Mouse (Mus musculus) embryonic facial prominence, embryonic 14.5 days (tissue): ENCODE measurements at regions not wholly inside any gene's neighbourhood (a gene's known extent, or its start where the extent isn't known, plus 50 kb on each side); places are given as distances from the start of the nearest gene placed in this dataset.
A peak's percentile ranks its signal among the peaks of the same experiment; 100 is the strongest.

ENCODE experiments used
- ATAC-seq: fragments of 200-750 bp; cut with Nextera tagmentation; 2 replicates; pipeline ENCODE4 v1.8.0; 2017; ENCODE audit warnings: low read depth, moderate number of reproducible peaks, moderate TSS enrichment
- DNase-seq: peaks from one replicate; pipeline ENCODE4 v3.0.0-alpha.2; 2015; ENCODE audit warnings: low spot score
- H3K27ac ChIP-seq: fragments of 300-500 bp; sonication (generic); replicated peaks from 2 replicates; pipeline ENCODE4 v1.5.1; 2014; ENCODE audit warnings: low read depth, mild to moderate bottlenecking, low read length, moderate library complexity
- H3K27me3 ChIP-seq: fragments of 300-500 bp; sonication (generic); replicated peaks from 2 replicates; pipeline ENCODE4 v1.6.1; 2014; ENCODE audit warnings: low read length; ENCODE audit not compliant: control insufficient read depth, insufficient read depth
- H3K36me3 ChIP-seq: fragments of 300-500 bp; sonication (generic); 2 replicates; pipeline ENCODE4 v1.6.1; 2014; ENCODE audit warnings: low read length, mixed read lengths; ENCODE audit not compliant: control insufficient read depth, insufficient read depth
- H3K4me1 ChIP-seq: fragments of 300-500 bp; sonication (generic); 2 replicates; pipeline ENCODE4 v1.6.1; 2014; ENCODE audit warnings: antibody characterized with exemption, low read length; ENCODE audit not compliant: control insufficient read depth, insufficient read depth
- H3K4me2 ChIP-seq: fragments of 300-500 bp; sonication (generic); 2 replicates; pipeline ENCODE4 v1.6.1; 2014; ENCODE audit warnings: low read depth, mild to moderate bottlenecking, low read length, moderate library complexity, mixed read lengths
- H3K4me3 ChIP-seq: fragments of 300-500 bp; sonication (generic); 2 replicates; pipeline ENCODE4 v1.5.1; 2014; ENCODE audit warnings: low read depth, mild to moderate bottlenecking, low read length
- H3K9ac ChIP-seq: fragments of 300-500 bp; sonication (generic); 2 replicates; pipeline ENCODE4 v1.6.1; 2014; ENCODE audit warnings: low read depth, mild to moderate bottlenecking, low read length, moderate library complexity, mixed read lengths
- H3K9me3 ChIP-seq: fragments of 300-500 bp; sonication (generic); 2 replicates; pipeline ENCODE4 v1.6.1; 2016; ENCODE audit warnings: low read length; ENCODE audit not compliant: control insufficient read depth
- WGBS: fragments of 180-500 bp; shearing (Covaris S2); extraction: QIAGEN DNeasy Blood & Tissue Kit; methylation state at CpG from one replicate; pipeline ENCODE4 v1.1.7; 2014; 5-methylcytosine and 5-hydroxymethylcytosine counted together

DNA sequence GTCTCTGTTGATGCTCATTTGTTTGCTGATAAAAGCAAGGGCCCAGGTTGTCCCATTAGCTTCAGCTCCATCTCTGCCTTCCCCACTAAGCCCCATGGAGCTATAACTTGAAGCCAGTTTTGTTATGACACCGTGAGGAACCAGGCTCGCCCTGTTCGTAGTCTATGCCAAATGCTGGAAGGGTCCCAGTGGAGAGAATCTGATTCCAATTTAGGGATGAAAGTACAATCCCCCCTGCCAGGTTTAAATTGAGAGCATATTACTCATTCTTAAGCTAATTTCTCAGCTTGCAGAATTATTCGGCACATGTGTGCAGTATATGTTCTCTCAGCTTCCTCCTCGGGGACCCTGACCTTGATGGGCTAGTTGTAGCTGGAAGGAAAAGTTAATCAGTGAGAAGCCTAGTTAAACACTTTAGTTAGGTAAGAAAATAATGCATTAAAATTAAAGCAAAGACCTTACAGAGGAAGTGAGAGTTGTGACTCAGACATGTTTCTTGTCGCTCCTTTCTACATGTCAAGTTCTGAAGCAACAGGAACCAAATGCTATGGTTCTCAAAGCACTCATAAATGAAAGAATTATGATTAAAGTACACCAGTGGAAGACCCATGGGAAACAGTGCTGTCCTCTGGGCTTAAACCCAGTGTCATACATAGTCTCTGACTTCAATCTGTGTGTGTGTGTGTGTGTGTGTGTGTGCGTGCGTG lies 295.2 kb downstream of the Rnd3 start:
- Histone ChIP-seq H3K9me3 (no peaks in the 10 kb centered on the region), H3K9ac (no peak overlapping the region), H3K27me3 (no peaks in the 10 kb centered on the region), H3K36me3 (no peaks in the 10 kb centered on the region), H3K27ac (peak overlapping the region; percentile 36; the same call in 1 of the 2 replicates), H3K4me2 (no peak overlapping the region), H3K4me3 (no peak overlapping the region), H3K4me1 (peaks cover 7% of the 10 kb centered on the region)
- ATAC-seq, result peak; percentile 76
- peak; percentile 92 for DNase-seq
- WGBS, result 44% methylated on average over 8 of the region's 8 CpGs

DNA sequence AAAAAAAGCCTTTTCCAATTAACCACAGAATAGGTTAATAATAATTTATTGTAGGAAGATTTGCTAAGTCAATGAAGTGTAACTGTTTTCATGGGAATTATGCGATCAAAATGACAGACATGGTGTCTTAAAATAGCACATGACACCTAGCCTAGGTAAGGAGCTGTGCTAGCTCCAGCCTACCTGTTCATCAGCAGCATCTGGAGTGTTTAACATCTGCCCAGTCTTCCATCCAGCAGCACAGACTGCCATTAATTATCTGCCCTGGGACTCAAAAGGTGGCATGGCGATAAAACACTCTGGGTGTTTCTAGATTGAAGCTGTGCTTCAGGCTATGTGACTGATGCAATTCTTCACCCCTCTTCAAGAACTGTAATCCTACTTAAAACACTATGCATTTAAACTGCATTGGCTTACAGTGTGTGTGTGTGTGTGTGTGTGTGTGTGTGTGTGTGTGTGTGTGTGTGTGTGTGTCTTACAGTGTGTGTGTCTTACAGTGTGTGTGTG lies 296.4 kb downstream of the Rnd3 start:
- 85% methylated on average over 2 of the region's 2 CpGs for WGBS
- H3K27me3 ChIP-seq, result no peaks in the 10 kb centered on the region
- ATAC-seq (no peak), DNase-seq (no peak)
- H3K4me1 ChIP-seq, result peaks cover 7% of the 10 kb centered on the region
- H3K4me3 ChIP-seq, result no peak overlapping the region
- no peaks in the 10 kb centered on the region for H3K9me3 ChIP-seq
- no peaks in the 10 kb centered on the region for H3K36me3 ChIP-seq
- H3K4me2 ChIP-seq, result no peak overlapping the region
- peak overlapping the region; percentile 29; the same call in 1 of the 2 replicates for H3K27ac ChIP-seq
- H3K9ac ChIP-seq, result no peak overlapping the region

DNA sequence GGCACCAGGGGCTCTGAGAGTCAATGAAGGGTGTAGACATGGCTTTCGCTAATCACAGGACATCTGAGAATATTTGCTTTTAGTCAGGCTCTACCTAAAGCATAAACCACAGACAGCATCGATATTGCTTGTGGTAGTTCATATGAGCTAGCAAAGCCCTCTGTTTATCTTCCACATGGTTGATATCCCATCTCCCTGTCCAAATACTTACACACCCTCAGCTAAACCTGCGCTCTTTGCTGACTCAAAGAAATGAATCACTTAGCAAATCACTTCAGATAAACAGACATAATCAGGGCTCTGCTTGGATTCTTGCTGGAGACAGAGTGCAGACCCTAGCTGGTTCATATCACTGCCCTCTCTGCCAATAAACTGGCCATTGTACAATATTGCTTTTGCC lies 298.8 kb downstream of the Rnd3 start:
- Histone ChIP-seq H3K4me3 (no peak overlapping the region), H3K27me3 (no peaks in the 10 kb centered on the region), H3K36me3 (no peaks in the 10 kb centered on the region), H3K4me2 (no peak overlapping the region), H3K9me3 (no peaks in the 10 kb centered on the region), H3K27ac (no peak overlapping the region), H3K4me1 (peaks cover 7% of the 10 kb centered on the region), H3K9ac (no peak overlapping the region)
- DNase-seq (peak; percentile 44), ATAC-seq (0 out of 2 replicates have a peak, but pooled peaks have one; percentile 12)
- WGBS, result 78% methylated on average over 3 of the region's 3 CpGs

DNA sequence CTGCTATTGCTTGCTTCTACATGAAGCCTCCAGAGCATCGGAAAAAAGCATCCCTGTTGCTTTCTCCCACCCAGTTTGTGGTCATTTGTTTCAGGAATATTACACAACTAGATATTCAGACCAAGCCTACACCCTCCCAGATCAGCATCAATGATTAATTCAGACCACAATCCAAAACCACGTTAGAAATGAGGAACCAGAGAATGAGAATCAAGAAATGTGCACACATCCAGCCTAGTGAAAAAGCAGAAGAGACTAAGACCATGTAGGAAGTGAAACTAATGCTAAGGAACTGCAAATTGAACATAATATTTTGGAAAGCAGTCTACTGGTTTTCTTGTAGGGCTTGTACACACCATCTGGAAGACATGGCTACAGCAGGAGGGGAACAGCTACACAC lies 307.0 kb downstream of the Rnd3 start:
- no peak overlapping the region for H3K4me2 ChIP-seq
- H3K27ac ChIP-seq, result no peak overlapping the region
- WGBS, result 89% methylated on average over 2 of the region's 2 CpGs
- DNase-seq (no peak), ATAC-seq (no peak)
- no peaks in the 10 kb centered on the region for H3K4me1 ChIP-seq
- H3K9ac ChIP-seq, result no peak overlapping the region
- H3K27me3 ChIP-seq, result no peaks in the 10 kb centered on the region
- no peaks in the 10 kb centered on the region for H3K9me3 ChIP-seq
- no peaks in the 10 kb centered on the region for H3K36me3 ChIP-seq
- no peak overlapping the region for H3K4me3 ChIP-seq

DNA sequence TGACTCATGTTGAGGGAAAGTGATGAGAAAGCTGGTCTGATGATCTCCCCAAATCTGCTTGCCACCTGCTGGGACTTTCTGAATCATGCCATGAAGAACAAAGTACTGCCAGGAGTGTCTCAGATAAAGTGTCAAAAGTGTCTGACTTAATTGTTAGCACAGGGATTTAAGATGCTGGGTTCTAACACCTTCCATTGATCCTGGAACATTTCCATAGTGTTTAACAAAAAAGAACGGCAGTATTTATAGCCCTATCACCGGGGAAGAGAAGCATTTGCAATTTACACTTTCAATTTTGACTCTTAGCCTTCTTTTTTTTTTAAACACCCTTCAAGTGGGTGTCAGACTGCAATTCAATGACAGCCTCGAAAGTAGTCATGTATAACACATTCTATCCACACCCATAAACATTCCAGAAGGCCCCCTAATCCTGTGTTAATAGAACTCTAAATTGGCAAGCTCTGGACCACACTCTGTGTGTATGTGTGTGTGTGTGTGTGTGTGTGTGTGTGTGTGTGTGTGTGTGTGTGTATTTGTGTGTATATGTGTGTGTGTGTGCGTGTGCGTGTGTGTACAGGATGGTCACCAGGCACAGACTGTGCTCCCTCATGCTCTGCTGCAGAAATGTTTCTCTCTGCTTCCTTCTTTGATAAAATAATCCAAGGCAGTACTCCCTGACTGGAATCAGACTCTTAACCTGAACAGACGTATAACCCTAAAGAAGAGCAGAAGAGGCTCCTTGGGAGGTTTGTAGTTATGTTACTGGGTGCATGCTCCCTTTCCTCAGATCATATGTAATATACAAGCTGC lies 313.2 kb downstream of the Rnd3 start:
- Histone ChIP-seq H3K27me3 (no peaks in the 10 kb centered on the region), H3K4me1 (no peaks in the 10 kb centered on the region), H3K36me3 (no peaks in the 10 kb centered on the region), H3K9ac (no peak overlapping the region), H3K27ac (no peak overlapping the region), H3K9me3 (no peaks in the 10 kb centered on the region), H3K4me2 (no peak overlapping the region), H3K4me3 (no peak overlapping the region)
- 62% methylated on average over 6 of the region's 6 CpGs for WGBS
- DNase-seq (no peak), ATAC-seq (no peak)

DNA sequence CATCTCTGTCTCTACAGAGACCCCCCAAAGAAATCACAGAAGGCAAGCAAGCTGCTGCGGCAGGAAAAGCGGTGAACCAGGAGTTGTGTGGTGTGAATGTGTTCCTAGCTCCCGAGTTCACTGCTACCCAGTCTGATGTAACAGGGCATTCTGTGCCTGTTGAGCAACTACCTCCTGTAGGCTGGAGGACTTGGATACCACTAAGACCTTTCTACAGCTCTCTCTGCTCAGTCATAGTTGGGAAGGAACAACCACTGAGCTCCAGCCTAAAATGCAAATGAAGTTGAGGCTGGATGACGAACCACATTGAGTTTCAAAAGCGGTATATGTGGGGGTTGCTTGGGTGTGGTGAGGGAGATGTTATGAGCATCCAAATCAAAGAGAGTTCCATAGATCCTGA lies 315.1 kb downstream of the Rnd3 start:
- no peaks in the 10 kb centered on the region for H3K27me3 ChIP-seq
- no peak for DNase-seq
- no peak for ATAC-seq

DNA sequence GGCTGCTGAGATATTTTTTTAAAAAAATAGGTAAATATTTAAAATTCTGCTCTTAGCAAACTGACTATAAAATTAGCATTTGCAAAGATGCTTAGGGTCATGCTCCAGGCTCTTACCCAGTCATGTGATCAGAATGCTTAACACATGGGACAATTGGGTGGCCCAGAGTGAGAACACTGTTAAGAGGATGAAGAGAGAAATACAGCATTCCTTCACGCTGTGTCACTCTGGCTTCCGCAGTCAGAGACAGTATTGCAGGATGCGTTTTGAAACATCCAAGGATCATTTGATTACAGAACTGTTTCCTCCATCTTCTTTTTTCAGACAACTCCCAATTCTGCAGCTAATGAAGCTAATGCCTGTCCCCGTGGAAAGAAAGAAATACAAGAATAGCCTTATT lies 316.4 kb downstream of the Rnd3 start:
- H3K4me1 ChIP-seq, result no peaks in the 10 kb centered on the region
- H3K27ac ChIP-seq, result no peak overlapping the region
- DNase-seq (no peak), ATAC-seq (no peak)
- no peaks in the 10 kb centered on the region for H3K36me3 ChIP-seq
- H3K4me2 ChIP-seq, result no peak overlapping the region
- no peak overlapping the region for H3K4me3 ChIP-seq
- no peaks in the 10 kb centered on the region for H3K27me3 ChIP-seq
- H3K9ac ChIP-seq, result no peak overlapping the region
- 73% methylated on average over 4 of the region's 4 CpGs for WGBS
- H3K9me3 ChIP-seq, result no peaks in the 10 kb centered on the region

More for the DNA sequence above, 315.1 kb downstream of the Rnd3 start:
- H3K9me3 ChIP-seq, result no peaks in the 10 kb centered on the region
- no peak overlapping the region for H3K27ac ChIP-seq
- 94% methylated on average over 5 of the region's 5 CpGs for WGBS
- H3K4me2 ChIP-seq, result no peak overlapping the region
- no peaks in the 10 kb centered on the region for H3K4me1 ChIP-seq
- no peak overlapping the region for H3K4me3 ChIP-seq
- no peaks in the 10 kb centered on the region for H3K36me3 ChIP-seq
- no peak overlapping the region for H3K9ac ChIP-seq

DNA sequence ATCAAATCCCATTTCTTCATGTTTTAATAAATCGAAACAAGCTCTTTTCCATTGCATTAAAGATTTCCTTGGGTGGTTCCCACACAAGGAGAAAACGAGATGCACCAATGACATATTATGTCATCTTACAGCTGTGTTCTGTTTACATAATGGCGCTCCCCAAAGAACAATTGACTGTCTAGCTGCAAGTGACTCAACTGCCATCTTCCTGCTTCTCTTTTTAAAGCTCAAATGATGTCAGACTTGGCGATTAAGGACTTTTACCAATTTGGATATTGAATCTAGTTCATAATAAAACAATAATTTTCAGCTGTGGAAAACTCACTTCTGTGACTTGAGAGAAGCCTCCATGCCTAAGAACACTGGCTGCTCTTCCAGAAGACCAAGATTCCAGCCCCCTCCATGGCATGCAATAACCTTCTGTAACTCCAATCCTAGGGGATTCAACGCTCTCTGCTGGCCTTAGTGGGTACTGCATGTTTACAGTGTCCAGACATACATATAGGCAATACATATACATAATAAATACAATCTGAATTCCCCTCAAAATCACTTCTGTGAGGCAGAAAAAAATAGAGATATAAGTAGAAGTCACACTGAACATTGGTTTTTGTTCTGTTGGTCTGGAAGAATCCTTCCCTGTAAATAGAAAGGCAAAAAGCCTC lies 318.7 kb downstream of the Rnd3 start:
- no peak overlapping the region for H3K4me3 ChIP-seq
- no peak overlapping the region for H3K4me2 ChIP-seq
- 68% methylated on average over 5 of the region's 5 CpGs for WGBS
- H3K9me3 ChIP-seq, result no peaks in the 10 kb centered on the region
- ATAC-seq (no peak), DNase-seq (peak; percentile 23)
- no peak overlapping the region for H3K27ac ChIP-seq
- H3K36me3 ChIP-seq, result no peaks in the 10 kb centered on the region
- no peak overlapping the region for H3K9ac ChIP-seq
- no peaks in the 10 kb centered on the region for H3K27me3 ChIP-seq
- peaks cover 15% of the 10 kb centered on the region for H3K4me1 ChIP-seq
